Mouse (Mus musculus) telencephalon, adult 2 months (tissue): ENCODE results near the gene Mtrr.
A peak's percentile ranks its signal among the peaks of the same experiment; 100 is the strongest.

Experiments used
- DNase-seq: peaks from one replicate; pipeline ENCODE4 v3.0.0-alpha.2; 2011; ENCODE audit warnings: low read depth, low spot score

Gene Mtrr

DNA sequence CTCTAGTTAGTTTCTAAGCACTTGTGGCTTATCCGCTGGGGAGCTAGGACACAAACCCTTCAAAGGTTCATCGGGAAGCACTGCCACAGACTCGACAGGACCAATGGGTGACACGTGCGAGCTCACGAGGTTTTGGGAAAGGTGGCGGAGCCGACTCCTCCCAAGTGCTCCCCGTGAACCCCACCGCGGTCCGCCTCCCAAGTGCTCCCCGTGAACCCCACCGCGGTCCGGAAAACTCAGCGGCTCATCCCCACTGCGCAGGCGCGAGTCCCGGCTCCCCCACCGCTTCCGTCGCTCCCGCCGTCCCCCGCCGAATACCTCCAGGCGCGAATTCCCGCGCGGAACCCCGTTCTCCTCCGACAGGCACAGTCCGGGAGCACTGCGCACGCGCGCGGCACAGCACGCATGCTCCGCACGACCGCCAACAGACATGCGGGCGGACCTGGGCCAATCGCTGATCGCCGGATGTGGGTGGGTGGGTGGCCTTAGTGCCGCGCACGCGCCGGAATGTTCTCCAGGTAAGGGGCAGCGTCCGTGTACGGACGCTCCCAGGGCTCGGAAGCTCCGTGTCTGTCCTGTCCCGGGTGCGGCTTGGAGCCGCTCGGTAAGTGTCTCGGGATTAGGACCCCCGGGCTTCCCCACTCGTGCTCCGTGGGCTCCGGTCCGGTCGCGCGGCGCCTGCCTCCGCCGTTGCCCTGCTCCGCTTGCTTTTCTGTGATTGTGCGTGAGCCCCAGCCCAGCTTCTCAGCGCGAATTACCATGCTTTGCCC lies at the start of gene Mtrr, which contains the start of gene Fastkd3:
Gene Mtrr, minus strand, starts transcription at position 403 of the 770 bp plus-strand sequence.
Gene Fastkd3, plus strand, starts transcription at position 488 of the 770 bp plus-strand sequence.
- peak; percentile 94 for DNase-seq

DNA sequence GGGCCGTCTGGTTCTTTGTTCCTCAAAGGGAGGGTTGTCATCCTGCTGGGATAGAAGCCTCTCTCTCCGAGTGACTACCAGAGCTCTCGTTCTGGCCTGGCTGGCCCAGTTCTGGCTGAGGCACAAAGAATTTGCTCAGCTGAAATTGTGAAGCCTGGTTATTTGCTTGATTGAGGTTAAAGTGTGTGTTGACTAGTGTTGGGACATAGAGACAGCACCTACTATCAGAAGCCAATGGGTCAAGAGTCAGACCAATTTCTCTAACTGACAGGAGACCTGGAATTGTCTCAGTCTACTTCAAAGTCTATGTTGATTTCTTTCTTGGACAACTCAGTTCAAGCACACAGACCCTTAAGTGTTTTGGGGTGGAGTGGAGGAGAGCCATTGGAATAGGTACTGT lies 45.1 kb upstream of the Mtrr start:
- DNase-seq, result no peak

DNA sequence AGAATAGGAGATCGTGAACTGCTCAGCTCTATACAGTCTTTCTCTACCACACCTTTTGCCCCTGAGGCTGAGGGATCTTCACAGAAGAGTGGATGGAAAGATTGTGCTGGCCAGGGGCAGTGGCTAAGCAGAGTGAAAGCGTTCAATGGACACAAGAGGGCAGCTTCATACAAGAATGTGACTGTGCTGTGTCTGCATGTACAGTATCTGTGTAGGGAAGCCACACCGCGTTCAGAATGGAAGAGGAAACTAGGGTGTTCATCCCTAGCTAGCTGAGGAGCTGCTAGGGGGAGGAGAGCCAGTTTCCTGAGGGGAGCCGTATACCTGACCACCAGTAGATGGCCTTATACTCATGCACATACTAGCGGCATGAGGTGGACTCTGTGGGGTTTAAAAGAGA lies 40.8 kb upstream of the Mtrr start:
- DNase-seq, result no peak

DNA sequence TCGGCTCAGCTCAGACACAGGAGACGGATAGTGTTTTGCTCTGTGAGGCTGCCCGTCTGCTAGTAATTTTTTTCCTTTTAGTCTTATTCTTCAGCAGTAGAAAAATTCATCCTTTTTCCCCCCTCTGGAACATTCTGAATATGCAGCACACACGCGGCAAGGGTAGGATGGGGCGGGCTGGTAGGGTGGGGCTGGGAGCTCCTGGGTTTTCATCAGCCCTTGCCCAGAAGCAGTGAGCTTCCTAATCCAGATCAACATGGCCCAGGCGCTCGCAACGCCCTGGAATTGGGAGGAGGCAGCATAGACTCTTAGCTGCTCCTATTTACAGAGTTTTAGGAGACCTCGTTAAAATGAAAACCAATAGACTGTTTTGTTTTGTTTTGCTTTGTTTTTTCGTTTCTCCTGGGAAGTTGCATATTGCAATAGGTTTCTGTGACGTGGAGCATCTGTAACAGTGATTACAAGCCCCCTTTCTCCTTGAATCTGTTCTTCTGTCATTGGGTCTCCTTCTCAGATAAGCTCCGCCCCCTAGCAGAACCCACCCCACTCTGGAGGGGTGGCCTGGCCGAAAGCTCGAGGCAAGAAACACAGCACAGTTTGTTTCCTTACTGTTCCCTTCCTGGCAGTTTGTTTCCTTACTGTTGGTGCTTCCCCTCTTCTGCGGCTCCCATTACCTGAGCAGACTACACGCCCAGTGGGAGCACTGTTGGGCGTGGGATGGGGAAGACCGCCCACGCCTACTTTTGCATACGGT lies 25.9 kb upstream of the Mtrr start:
- DNase-seq, result no peak

DNA sequence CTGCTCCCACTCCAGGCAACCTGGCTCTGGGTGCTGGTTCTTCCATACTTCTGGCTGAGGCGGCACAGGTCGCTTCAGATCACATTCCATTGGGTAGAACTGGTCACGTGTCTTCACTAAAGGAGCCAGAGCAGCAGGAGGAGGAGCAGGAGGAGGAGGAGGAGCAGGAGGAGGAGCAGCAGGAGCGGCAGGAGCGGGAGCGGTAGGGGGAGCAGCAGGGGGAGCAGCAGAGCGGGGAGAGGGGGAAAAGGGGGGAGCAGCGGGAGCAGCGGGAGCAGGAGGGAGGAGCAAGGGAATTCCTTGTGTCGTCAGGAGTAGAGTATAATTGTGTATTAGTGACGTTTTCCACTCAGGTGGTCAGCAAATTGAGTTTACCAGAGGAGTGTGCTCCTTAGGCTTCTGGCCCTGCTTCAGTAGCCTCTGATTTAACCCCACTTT lies 23.8 kb upstream of the Mtrr start:
- peak; percentile 49 for DNase-seq

DNA sequence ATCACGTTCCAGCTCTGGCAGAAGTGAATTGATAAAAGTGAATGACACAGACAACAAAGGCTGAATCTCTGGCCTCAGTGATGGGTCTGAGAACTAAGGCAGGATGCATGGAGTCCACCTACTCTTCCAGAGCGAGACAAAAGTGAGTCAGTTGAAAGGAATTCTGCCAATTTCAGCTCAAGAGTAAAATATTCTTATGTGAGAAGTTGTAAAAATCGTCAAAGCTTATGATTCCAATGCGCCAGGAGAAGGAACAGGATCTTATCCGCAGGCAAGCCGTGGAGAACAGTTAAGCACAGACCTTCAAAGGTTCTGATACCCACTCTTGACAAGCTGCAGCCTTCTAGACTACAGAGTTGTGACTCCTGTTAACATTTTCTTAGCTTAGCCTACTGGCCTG lies 21.1 kb upstream of the Mtrr start:
- peak; percentile 80 for DNase-seq

DNA sequence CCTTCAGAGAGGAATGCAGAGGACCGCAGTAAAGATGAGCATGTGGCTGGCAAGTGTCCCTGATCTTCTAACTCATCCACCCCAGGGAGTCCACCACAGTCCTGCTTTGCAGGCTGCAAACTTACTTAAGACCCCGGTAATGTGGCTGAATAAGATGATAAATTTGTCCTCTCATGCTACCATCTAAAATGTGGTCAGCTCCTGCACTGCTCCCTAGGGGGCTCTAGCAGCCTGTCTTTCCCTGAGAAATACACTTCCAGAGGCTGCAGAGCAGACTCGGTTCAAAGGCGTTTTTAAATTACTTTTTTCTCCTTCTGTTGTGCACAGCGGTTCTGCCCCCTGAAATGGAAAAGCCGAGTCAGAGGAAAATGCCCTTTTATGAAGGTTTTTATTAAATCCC lies 19.2 kb upstream of the Mtrr start:
- peak; percentile 50 for DNase-seq

DNA sequence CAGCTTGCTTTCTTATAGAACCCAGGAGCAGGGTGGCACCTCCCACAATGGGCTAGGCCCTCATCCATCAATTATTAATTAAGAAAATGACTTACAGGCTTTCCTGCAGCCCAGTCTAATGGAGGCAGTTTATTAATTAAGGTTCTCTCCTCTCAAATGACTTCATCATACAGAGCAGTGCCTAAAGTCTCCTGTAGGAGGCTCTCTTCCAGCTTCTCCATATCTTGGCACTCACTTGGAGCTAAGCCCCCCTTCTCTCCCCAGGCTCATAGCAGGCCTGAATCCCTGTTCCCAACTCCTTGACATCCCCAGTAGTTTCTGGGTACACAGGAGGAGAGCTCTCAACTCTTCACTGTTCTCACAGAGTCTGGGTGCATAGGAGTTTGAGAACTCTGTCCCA lies 17.0 kb upstream of the Mtrr start:
- no peak for DNase-seq

DNA sequence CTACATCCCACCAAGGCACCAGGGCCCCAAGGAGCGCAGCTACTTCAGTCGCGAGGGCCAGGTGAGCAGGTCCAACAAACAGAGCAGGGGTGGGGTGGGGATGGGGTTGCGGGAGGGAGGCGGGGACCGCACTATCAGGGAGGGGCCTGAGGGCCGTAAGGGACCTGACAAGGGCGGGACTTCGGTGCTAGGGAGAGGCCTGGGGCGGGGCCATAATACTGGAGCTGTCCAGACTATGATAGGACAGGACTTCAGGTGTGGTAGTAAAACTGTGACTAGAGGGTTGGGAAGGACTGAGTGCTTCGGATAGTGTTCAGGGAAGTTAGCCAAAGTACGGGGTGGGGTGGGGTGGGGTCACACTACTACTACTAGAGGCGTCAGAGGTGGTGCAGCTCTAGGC lies 15.7 kb upstream of the Mtrr start:
- no peak for DNase-seq

DNA sequence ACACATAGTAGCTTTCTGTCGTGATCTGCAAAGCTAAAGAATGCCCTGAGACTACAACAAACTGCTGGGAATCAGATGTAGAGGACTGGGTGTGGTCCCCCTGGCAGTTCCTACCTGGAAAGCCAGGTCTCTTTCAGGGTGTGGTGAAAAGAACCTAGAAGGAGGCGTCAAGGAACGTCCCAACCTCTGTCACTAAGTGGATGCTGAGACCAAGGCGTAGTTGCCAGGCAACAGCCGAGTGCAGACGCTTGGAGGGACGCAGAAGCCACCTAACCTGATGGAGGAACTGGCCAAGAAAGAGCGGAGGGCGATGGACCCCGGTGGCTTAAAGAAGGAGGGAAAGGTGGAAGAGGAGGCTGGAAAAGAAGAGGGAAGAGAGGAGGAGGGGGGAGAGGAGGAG lies 15.2 kb upstream of the Mtrr start, which contains the start of gene 1700001L19Rik:
Gene 1700001L19Rik, plus strand, starts transcription at position 223 of the 400 bp plus-strand sequence.
- no peak for DNase-seq

DNA sequence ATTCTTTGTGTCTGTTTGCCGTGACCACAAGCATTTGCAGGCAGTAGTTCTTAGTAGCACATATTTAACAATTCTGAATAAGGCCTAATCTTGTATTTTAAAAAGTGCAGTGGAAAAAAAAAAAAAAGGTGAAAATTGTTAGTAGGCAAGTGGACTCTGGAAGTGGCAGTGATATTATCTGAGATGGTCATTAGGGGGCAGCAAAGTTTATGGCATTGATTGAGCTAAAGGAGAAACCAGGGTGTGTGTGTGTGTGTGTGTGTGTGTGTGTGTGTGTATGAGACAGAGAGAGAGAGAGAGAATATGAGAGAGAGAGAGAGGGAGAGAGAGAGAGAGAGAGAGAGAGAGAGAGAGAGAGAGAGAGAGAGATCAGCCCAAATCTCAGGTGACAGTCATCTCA lies 11.8 kb upstream of the Mtrr start:
- no peak for DNase-seq

DNA sequence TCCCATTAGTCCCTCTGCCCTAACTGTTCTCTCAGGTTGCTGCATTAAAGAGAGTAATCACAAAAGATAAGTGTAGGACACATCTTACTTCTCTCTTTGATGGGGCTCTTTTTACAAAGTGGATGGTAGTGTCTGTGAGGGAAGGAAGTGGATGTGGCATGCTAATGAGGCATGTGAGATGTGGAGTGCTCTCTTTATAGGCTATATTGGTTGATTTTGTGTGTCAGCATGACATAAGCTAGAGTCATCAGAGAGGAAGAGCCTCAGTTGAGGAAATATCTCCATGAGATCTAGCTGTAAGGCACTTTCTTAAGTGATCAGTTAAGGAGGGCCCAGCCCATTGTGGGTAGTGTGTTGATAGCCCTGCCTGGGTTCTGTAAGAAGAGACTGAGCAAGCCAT lies 6.4 kb upstream of the Mtrr start:
- no peak for DNase-seq

DNA sequence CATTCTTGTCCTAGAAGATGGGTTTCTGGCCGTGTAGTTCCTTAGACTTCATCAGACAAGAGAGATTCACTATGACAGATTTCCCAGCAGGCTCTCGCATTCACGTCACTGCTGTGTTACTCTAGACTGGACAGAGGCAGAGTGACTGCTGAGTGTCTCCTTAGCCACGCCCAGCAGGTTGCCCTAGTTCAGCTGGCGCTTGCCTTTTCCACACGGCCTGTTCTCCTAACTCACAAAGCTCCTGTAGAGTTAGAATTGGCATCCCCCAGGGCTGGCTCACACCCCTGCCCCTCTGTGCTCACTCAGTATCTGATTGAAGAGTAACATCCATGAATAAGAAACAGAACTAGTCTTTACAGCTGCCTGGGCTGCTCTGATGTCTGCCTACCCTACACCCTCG lies 3.5 kb upstream of the Mtrr start:
- DNase-seq, result no peak

DNA sequence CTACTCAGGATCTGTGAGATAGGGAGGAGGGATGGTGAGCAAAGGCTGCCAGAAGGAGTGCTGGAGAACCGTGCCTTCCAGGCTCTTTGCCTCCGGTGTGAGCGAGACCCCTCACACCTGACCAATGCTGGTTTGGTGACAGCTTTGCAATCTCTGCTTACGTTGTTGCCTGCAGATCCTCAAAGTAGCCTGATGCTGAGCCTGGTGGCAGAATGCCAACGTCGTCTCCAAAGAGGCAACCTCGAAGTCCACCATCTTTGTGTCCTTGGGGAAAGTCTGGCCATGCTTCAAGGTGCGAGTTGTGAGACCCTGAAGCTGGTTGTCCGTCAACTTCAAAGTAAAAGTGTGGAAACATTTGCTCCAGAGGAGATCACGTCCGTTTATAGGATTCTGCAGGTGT lies 2.0 kb upstream of the Mtrr start:
- DNase-seq, result no peak

DNA sequence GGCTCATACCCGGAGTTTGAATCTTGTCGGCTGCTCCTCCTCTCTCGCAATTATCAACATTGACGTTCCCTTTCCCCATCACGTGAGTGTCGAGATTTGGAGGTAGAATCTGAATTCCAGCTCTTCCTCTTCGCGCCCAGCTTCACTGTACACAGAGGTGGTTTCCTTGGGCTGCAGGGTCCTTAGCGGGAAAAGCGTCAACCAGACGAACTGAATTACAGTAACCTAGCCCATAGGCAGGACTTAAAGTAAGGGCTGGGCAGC lies 500 bp upstream of the Mtrr start:
- no peak for DNase-seq

DNA sequence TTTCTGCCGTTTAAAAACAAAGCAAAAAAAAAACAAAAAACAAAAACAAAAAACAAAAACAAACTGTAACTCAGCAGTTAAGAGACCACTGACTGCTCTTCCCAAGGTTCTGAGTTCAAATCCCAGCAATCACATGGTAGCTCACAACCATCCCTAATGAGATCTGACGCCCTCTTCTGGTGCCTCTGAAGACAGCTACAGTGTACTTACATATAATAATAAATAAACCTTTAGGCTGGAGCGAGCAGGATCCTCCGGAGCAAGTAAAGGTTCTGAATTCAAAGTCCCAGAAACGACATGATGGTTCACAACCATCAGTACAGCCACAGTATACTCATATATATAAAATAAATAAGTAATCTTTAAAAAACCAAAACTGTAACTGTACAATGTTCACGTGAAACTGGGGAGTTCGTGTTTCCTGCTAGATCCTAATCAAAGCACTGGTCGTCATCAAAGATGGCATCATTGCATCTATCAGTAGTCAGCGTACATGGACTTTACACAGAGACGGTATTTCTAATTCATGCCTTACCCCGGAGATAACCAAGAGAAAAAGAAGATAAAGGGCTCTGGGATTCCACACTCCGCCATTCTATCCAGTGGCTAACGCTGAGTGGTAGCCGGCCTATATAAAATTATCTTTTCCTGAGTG lies 736 bp downstream of the Mtrr start:
- DNase-seq, result no peak

DNA sequence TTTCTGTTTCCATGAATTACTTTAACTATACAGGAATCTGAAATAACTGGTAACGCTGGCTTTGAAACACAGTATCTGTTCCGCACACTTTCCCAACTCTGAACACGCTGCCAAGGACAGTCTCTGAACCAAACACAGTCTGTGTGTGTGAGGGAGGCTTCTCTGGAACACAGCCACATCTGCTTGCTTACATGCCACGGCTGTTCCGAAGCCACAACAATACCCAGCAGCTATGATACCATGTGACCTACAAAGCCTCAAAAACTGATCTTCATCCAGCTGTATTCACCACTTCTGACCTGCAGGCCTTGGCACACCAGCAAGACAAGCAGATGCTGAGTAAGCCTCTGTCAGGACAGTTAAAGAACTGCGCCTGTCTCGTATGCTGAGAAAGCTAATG lies 4.0 kb downstream of the Mtrr start:
- DNase-seq, result peak; percentile 68

DNA sequence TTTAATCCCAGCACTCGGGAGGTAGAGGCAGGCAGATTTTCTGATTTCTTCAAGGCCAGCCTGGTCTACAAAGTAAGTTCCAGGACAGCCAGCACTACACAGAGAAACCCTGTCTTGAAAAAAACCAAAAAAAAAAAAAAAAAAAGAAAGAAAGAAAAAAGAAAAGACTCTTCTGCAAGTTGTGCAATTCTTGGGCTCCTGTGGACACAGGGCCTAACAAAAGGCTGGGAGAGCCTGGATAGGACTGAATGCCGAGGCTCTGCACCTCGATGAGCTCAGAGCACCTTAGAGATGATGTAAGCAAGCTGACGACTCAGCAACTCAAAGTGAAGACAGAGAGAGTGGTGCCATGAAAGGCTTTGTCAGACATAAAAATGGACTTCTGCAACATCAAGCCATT lies 7.6 kb downstream of the Mtrr start:
- no peak for DNase-seq

DNA sequence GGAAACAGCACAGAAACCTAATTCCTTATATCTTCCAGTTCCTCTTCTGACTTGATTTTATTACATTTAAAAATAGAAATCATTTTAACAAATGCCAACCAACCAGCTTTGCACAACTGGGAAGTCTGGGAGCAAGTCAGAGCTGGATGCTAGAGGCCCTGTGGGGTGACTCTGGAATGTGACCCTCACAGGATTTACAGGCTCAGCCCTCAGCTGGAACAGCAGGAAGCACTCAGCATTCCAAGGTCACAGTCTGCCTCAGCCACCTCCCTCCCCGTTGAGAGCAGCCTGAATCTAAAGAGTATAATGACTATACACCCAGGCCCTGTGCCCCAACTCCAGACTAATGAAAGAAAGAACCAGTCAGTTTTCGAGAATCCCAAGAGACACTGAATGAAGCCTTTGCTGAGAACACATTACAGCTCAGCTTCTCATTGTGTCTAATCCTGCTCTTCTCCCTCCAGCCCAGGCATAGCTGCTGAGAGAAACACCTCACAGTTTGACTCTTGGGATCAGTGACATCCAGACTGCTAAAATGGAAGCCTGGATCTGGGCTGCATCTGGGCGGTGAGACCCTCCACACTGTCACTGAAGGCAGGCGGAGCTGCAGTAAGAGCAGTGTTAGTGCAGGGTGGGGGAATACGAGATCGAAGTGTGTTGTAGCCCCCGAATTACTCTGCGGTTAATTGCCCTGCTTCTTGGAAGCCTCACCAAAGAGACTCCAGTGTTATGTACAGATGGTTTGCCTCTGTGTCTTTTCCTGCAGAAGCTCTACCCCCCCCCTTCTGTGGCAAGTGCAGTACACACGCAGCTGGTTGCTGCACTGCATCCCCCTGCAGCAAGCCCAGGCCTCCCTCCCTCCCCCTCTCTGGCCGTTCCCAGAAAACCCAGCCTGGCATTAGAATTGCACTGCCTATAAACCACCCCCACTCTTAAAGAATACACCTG lies 8.7 kb downstream of the Mtrr start:
- no peak for DNase-seq

DNA sequence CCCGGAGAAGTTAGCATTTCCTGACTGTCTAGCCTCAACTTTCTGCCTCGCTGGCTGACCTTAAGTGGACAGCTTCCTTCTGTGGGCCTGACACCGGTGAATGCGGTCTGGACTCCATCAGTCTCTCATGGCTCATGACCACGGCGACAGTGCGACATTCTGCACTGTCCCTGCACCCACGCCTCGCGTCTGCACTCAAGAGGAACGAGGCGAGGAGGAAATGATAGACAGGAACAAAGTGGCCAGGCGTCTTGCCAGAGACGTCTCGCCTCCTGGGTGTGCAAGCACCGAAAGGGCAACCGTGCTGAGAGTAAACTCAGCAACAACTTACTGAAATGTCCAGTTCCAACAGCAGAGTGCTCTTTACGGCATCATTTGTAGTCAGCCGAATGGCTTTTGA lies 9.7 kb downstream of the Mtrr start:
- no peak for DNase-seq

DNA sequence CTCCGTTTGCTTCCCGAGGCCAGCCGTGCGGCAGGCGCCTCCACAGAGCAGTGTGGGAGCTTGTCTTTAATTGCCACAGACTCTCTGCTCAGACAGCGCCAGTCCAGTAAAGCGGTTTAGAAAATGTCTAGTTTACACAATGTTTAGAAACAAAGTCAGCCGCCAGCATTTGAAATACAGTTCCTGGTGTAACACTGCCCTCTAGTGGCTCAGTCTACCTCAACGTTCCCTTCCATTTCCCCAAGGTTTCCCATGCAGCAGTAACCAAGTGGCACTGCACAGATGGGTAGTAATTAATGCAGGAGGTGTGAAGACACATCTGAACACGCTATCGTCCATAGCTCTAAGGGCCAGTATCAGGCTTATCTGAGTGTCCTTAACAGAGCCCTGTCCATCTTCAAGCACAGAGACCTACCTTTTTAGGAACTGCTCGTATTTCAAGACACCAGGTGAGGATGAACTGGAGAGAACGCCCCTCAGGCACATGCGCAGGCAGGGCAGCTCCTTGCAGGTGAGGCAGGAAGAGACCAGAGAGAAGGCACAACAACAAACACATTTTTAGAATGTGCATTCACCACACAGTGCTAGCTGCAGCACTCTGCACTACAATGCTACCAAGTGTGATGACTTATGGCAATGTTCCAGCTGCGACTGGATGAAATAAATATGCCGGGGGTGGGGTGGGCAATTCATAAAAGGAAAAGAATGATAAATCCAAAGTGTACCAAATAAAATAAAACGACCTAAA lies 12.2 kb downstream of the Mtrr start:
- DNase-seq, result peak; percentile 58
